Mouse (Mus musculus): Measurements from ENCODE around the gene Vmn1r76.

Vmn1r76 gene

GRCm38 (mm10) chr7:11938113-11938512 lies at the start of gene Vmn1r76:
Gene Vmn1r76, minus strand, starts transcription at chr7:11938213.
- ATAC-seq (ENCODE audit: low TSS enrichment), result no peak

GRCm38 (mm10) chr7:11972611-11973010 lies 34.6 kb upstream of the Vmn1r76 start:
- ATAC-seq (ENCODE audit: low TSS enrichment), result no peak

GRCm38 (mm10) chr7:11947991-11948390 lies 10.0 kb upstream of the Vmn1r76 start:
- no peak for ATAC-seq (ENCODE audit: low TSS enrichment)

GRCm38 (mm10) chr7:11874330-11874729 lies 63.7 kb downstream of the Vmn1r76 start, which contains the start of gene Vmn1r75:
Gene Vmn1r75, plus strand, starts transcription at chr7:11874630.
- no peak for ATAC-seq (ENCODE audit: low TSS enrichment)

Data from frontal cortex, adult (tissue).